In the genomic region with DNA sequence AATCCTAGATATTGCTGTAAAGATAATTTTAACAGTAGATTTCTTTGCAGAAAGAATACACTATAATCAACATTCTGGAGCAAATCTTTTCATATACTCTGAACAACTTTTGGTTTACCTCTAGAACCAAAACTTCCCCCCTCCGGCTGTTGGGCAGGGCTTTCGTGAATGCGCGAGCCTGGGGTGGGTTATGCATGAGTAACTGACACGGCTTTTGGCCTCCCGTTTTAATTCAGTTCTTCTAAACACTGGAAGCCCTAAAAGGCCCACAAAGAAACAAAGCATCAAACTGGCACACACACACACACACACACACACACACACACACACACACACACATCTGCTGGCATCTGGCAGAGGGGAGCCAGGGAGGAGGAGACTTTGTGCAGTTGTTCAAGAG, we compare ENCODE assay signal across 10 mouse cellular contexts.
DNase-seq lines count a peak whose midpoint lies in the region; ATAC-seq and TF ChIP-seq lines count a peak whose summit lies in the region.
"Had no signal": no experiment of that assay in that cellular context is flagged by ENCODE, and none has a peak within 500 bp of the region (broad histone marks: within the 10 kb centered on the region; RNA-seq: fewer than 3 reads in every experiment).

No protein-coding gene starts in this region.

- no peak for TF ChIP-seq POLR2A in heart, adult 2 months (IDR thresholded peaks at IDR 0.05; ENCODE audit: insufficient read depth, low read depth, low read length)

- no peak for ATAC-seq in lung, embryonic 16.5 days (ENCODE audit: low read depth)
- ATAC-seq in limb, embryonic 12.5 days (ENCODE audit: insufficient number of reproducible peaks, insufficient read depth, low FRiP score, low TSS enrichment, low read depth) = no peak

- no peak overlapping the region for H3K9ac ChIP-seq in heart, adult 2 months (ENCODE audit: low read depth, low read length)
- no peak overlapping the region; the same call in 1 of the 2 replicates for H3K9ac ChIP-seq in lung, embryonic 16.5 days (ENCODE audit: low read length)
- H3K9ac ChIP-seq in limb, embryonic 12.5 days (replicated peaks) = no peak overlapping the region

- TF ChIP-seq CTCF in heart, adult 2 months (IDR thresholded peaks at IDR 0.05) = no peak

- no peak overlapping the region for H3K4me3 ChIP-seq in heart, embryonic 10.5 days
- no peak overlapping the region for H3K4me3 ChIP-seq in heart, adult 2 months
- H3K4me3 ChIP-seq in lung, embryonic 16.5 days (ENCODE audit: low read length) = no peak overlapping the region
- H3K4me3 ChIP-seq in limb, embryonic 12.5 days (replicated peaks) = no peak overlapping the region

- no peak overlapping the region for H3K4me2 ChIP-seq in lung, embryonic 16.5 days (ENCODE audit: low read depth, low read length)
- no peak overlapping the region for H3K4me2 ChIP-seq in limb, embryonic 12.5 days

- H3K36me3 ChIP-seq in heart, embryonic 10.5 days = peaks cover 9% of the 10 kb centered on the region
- H3K36me3 ChIP-seq in heart, adult 2 months (ENCODE audit: control insufficient read depth, insufficient read depth, low read length) = peaks cover 30% of the 10 kb centered on the region
- H3K36me3 ChIP-seq in lung, embryonic 16.5 days (ENCODE audit: control insufficient read depth, insufficient read depth, low read length) = peaks cover 6% of the 10 kb centered on the region
- peaks cover 13% of the 10 kb centered on the region for H3K36me3 ChIP-seq in limb, embryonic 12.5 days

- H3K79me2 ChIP-seq in heart, adult 2 months (replicated peaks; ENCODE audit: control insufficient read depth, insufficient read depth, low read length) = no peaks in the 10 kb centered on the region; the same call in 1 of the 2 replicates

- WGBS in heart, embryonic 10.5 days = 84% methylated on average over 6 of the region's 6 CpGs
- WGBS in heart, adult 2 months = 83% methylated on average over 6 of the region's 6 CpGs
- 64% methylated on average over 6 of the region's 6 CpGs for WGBS in lung, embryonic 16.5 days
- 75% methylated on average over 6 of the region's 6 CpGs for WGBS in limb, embryonic 12.5 days

- no peaks in the 10 kb centered on the region for H3K9me3 ChIP-seq in heart, embryonic 10.5 days
- no peaks in the 10 kb centered on the region for H3K9me3 ChIP-seq in lung, embryonic 16.5 days (ENCODE audit: control insufficient read depth, low read length)
- no peaks in the 10 kb centered on the region for H3K9me3 ChIP-seq in limb, embryonic 12.5 days

- TF ChIP-seq EP300 in heart, adult 2 months (IDR thresholded peaks at IDR 0.05; ENCODE audit: insufficient read depth, low read depth, low read length) = no peak

- H3K27me3 ChIP-seq in heart, embryonic 10.5 days (ENCODE audit: insufficient read depth, poor library complexity, severe bottlenecking) = no peaks in the 10 kb centered on the region
- no peaks in the 10 kb centered on the region for H3K27me3 ChIP-seq in heart, adult 2 months (ENCODE audit: control insufficient read depth, insufficient read depth, low read length)
- no peaks in the 10 kb centered on the region for H3K27me3 ChIP-seq in lung, embryonic 16.5 days (ENCODE audit: control insufficient read depth, insufficient read depth, low read depth, low read length)
- no peaks in the 10 kb centered on the region for H3K27me3 ChIP-seq in limb, embryonic 12.5 days

- H3K27ac ChIP-seq in heart, embryonic 10.5 days = peak overlapping the region; percentile 62; the same call in 1 of the 2 replicates
- no peak overlapping the region for H3K27ac ChIP-seq in heart, adult 2 months
- H3K27ac ChIP-seq in lung, embryonic 16.5 days (ENCODE audit: low read length) = peak overlapping the region; percentile 49
- peak overlapping the region; percentile 41; the same call in 1 of the 2 replicates for H3K27ac ChIP-seq in limb, embryonic 12.5 days

- no peak for DNase-seq in heart, embryonic 10.5 days (ENCODE audit: low spot score)
- DNase-seq in heart, adult 2 months = no peak
- no peak for DNase-seq in lung, adult 18-20 months
- no peak for DNase-seq in left cerebral cortex, adult 9 months (ENCODE audit: low spot score in 2 of 2)
- DNase-seq in left cerebral cortex, postnatal 4 days = no peak
- DNase-seq in MN1 (ENCODE audit: low spot score) = no peak
- DNase-seq: cerebellum, adult 2 months; heart, postnatal 14 days had no signal

- peaks cover 68% of the 10 kb centered on the region for H3K4me1 ChIP-seq in heart, embryonic 10.5 days
- peaks cover 16% of the 10 kb centered on the region for H3K4me1 ChIP-seq in heart, adult 2 months (ENCODE audit: control insufficient read depth, insufficient read depth, low read length)
- peaks cover 32% of the 10 kb centered on the region for H3K4me1 ChIP-seq in lung, embryonic 16.5 days (replicated peaks; ENCODE audit: control insufficient read depth, insufficient read depth, low read length)
- H3K4me1 ChIP-seq in limb, embryonic 12.5 days (replicated peaks) = peaks cover 54% of the 10 kb centered on the region

- intact Hi-C loops in heart, adult 2 months (cut with DNase I) = loop anchor here (5.0 kb wide), 1 partner anchor 42 kb away; no protein-coding TSS in a partner anchor
- intact Hi-C loops in left cerebral cortex, postnatal 4 days (cut with DNase I) = no loop called here
